Mouse (Mus musculus) liver, embryonic 12.5 days (tissue): ENCODE measurements around the gene Tbc1d16. TPM values are rescaled to one million over a fixed set of nuclear protein-coding genes. Genes with fewer than 3 reads are reported as not detected.

Experiments
- ATAC-seq: fragments of 200-750 bp; cut with Nextera tagmentation; 2 replicates; pipeline ENCODE4 v1.8.0; 2017; ENCODE audit warnings: moderate number of reproducible peaks, mild to moderate bottlenecking, moderate library complexity
- H3K27ac ChIP-seq: fragments of 300-500 bp; sonication (generic); 2 replicates; pipeline ENCODE4 v1.5.1; 2016; ENCODE audit warnings: mild to moderate bottlenecking
- H3K27me3 ChIP-seq: fragments of 300-500 bp; sonication (generic); replicated peaks from 2 replicates; pipeline ENCODE4 v1.6.1; 2016; ENCODE audit warnings: mild to moderate bottlenecking, moderate library complexity
- H3K36me3 ChIP-seq: fragments of 300-500 bp; sonication (generic); 2 replicates; pipeline ENCODE4 v1.6.1; 2016; ENCODE audit warnings: mild to moderate bottlenecking, moderate library complexity
- H3K4me1 ChIP-seq: fragments of 300-500 bp; sonication (generic); 2 replicates; pipeline ENCODE4 v1.6.1; 2016
- H3K4me2 ChIP-seq: fragments of 300-500 bp; sonication (generic); 2 replicates; pipeline ENCODE4 v1.6.1; 2016; ENCODE audit warnings: mild to moderate bottlenecking, moderate library complexity
- H3K4me3 ChIP-seq: fragments of 300-500 bp; sonication (generic); 2 replicates; pipeline ENCODE4 v1.5.1; 2016; ENCODE audit warnings: mild to moderate bottlenecking, moderate library complexity
- H3K9ac ChIP-seq: fragments of 300-500 bp; sonication (generic); 2 replicates; pipeline ENCODE4 v1.6.1; 2016; ENCODE audit warnings: mild to moderate bottlenecking, moderate library complexity
- H3K9me3 ChIP-seq: fragments of 300-500 bp; sonication (generic); replicated peaks from 2 replicates; pipeline ENCODE4 v1.6.1; 2016; ENCODE audit warnings: mild to moderate bottlenecking, moderate library complexity
- WGBS: fragments of 180-500 bp; shearing (Covaris S2); methylation state at CpG from one replicate; pipeline ENCODE4 v1.1.7; 2016; ENCODE audit not compliant: insufficient replicate concordance; 5-methylcytosine and 5-hydroxymethylcytosine counted together
- polyA plus RNA-seq: library from polyadenylated mRNA; unstranded; fragments of >200 nt; fragmentation: Nextera tagmentation; extraction: Ambion mirVana; gene quantifications from 2 replicates; pipeline ENCODE4 v1.2.1, GENCODE M21; 2016

Gene Tbc1d16
- polyA plus RNA-seq, 1 experiment from 2014 or later = 1.8 TPM

GRCm38 (mm10) chr11:119234770-119235169, 6.5 kb upstream of the Tbc1d16 start:
- Histone ChIP-seq H3K9ac (no peak overlapping the region), H3K4me1 (peaks cover 23% of the 10 kb centered on the region), H3K36me3 (no peaks in the 10 kb centered on the region), H3K4me2 (no peak overlapping the region), H3K4me3 (no peak overlapping the region), H3K9me3 (0 out of 2 replicates have a peak, but pooled peaks cover 2% of the 10 kb centered on the region), H3K27ac (no peak overlapping the region), H3K27me3 (peaks cover 35% of the 10 kb centered on the region)
- ATAC-seq = no peak
- 77% methylated on average over 10 of the region's 10 CpGs for WGBS

GRCm38 (mm10) chr11:119228846-119229626, 737 bp upstream of the Tbc1d16 start:
- no peaks in the 10 kb centered on the region for H3K36me3 ChIP-seq
- WGBS = 5% methylated on average over 34 of the region's 34 CpGs
- no peak for ATAC-seq
- H3K27me3 ChIP-seq = peaks cover 73% of the 10 kb centered on the region
- H3K9ac ChIP-seq = peak overlapping the region; percentile 66; the same call in 1 of the 2 replicates
- H3K4me2 ChIP-seq = peak overlapping the region; percentile 81
- H3K4me3 ChIP-seq = peak overlapping the region; percentile 57
- no peak overlapping the region for H3K27ac ChIP-seq
- H3K4me1 ChIP-seq = peaks cover 23% of the 10 kb centered on the region
- no peaks in the 10 kb centered on the region for H3K9me3 ChIP-seq

DNA sequence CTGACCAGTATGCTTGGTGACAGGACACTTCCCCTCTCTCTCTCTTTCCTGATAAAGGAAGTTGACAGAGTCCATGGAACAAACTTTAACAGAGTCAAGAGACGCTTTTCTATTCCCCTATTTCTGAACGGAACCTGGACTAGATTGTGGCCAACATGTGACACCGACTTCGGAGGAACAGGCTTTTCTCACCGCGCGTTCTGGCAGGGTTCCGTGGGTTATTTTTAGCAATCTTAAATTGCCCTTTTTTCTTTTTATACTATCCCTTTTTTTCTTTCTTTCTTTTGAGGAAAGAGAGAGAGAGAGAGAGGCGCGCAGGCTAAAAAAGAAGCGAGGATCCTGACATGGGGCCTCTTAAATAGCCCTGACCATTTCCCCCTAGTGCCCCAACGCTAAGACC, 708 bp downstream of the Tbc1d16 start:
- WGBS = 1% methylated on average over 12 of the region's 12 CpGs
- Histone ChIP-seq H3K4me3 (peak overlapping the region; percentile 57), H3K4me2 (peak overlapping the region; percentile 81), H3K9ac (peak overlapping the region; percentile 66), H3K27ac (no peak overlapping the region), H3K36me3 (no peaks in the 10 kb centered on the region), H3K27me3 (peaks cover 71% of the 10 kb centered on the region), H3K4me1 (peaks cover 23% of the 10 kb centered on the region), H3K9me3 (no peaks in the 10 kb centered on the region)
- ATAC-seq = no peak

- Histone ChIP-seq H3K4me1 (peaks cover 23% of the 10 kb centered on the region), H3K9ac (no peak overlapping the region), H3K9me3 (no peaks in the 10 kb centered on the region), H3K27ac (no peak overlapping the region), H3K4me3 (no peak overlapping the region), H3K27me3 (peaks cover 52% of the 10 kb centered on the region), H3K36me3 (no peaks in the 10 kb centered on the region), H3K4me2 (no peak overlapping the region)
- ATAC-seq = no peak
- WGBS = 73% methylated on average over 9 of the region's 9 CpGs
Observed at GRCm38 (mm10) chr11:119225634-119226033, 2.7 kb downstream of the Tbc1d16 start.

DNA sequence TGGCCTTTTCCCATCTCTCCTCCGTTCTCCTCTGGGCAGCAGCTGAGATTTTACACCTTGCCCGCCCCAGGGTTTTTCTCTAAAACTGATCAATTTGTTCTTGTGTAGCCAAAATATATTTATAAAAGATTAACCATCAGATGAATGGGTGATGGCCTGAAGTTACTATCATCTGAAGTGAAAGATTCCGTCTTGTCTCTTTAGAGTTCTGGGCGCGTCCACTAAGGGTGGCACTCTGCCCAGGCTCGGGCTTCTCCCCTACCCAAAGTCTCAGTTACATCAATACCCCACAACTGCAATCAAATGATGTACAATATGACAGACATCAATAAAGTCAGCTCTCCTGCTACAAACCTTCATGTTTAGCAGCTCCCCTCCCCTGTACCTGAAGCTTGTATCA, 3.4 kb downstream of the Tbc1d16 start:
- Histone ChIP-seq H3K27me3 (peaks cover 45% of the 10 kb centered on the region), H3K9me3 (no peaks in the 10 kb centered on the region), H3K4me3 (no peak overlapping the region), H3K4me2 (no peak overlapping the region), H3K36me3 (no peaks in the 10 kb centered on the region), H3K9ac (no peak overlapping the region), H3K4me1 (peaks cover 30% of the 10 kb centered on the region), H3K27ac (no peak overlapping the region)
- 78% methylated on average over 6 of the region's 6 CpGs for WGBS
- ATAC-seq = no peak

DNA sequence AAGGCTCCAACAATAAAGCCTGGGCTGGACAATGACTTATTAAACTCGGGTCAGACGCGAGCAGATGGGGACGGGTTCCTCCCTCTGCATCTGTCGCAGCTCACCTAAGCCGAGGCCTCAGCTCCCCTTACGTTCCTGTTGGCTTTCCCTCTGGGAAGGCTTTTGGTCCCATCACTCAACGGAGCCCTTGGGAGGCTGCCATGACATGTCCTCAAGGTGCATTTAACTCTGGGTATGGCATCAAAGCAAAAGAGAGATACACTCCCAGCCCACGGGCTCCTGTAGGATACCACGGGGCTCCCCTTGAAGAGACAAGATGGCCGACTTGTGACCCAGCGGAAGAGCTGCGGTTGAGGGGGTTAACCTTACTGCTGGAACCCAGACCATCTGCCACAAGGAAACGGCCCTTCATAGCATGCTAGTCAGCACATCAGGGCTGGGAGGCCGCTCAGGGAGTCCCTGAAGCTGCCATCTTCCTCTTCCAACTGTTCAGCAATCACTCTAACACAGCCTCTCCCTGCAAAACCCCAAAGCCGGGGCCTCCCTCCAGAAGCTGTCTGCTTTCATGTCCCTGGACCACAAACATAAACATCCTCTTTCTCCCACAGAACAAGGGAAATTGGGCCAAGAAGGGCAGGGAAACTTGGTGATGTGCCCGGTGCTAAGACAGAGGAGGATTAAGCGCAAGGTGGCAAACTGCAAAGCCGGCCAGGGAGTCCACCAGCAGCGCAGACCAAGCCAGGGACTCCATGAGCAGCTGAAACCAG, 5.0 kb downstream of the Tbc1d16 start:
- H3K27me3 ChIP-seq = peaks cover 28% of the 10 kb centered on the region
- no peak overlapping the region for H3K27ac ChIP-seq
- WGBS = 73% methylated on average over 20 of the region's 20 CpGs
- no peak for ATAC-seq
- H3K9ac ChIP-seq = no peak overlapping the region
- peaks cover 23% of the 10 kb centered on the region for H3K4me1 ChIP-seq
- no peak overlapping the region for H3K4me2 ChIP-seq
- no peak overlapping the region for H3K4me3 ChIP-seq
- H3K9me3 ChIP-seq = no peaks in the 10 kb centered on the region
- no peaks in the 10 kb centered on the region for H3K36me3 ChIP-seq

DNA sequence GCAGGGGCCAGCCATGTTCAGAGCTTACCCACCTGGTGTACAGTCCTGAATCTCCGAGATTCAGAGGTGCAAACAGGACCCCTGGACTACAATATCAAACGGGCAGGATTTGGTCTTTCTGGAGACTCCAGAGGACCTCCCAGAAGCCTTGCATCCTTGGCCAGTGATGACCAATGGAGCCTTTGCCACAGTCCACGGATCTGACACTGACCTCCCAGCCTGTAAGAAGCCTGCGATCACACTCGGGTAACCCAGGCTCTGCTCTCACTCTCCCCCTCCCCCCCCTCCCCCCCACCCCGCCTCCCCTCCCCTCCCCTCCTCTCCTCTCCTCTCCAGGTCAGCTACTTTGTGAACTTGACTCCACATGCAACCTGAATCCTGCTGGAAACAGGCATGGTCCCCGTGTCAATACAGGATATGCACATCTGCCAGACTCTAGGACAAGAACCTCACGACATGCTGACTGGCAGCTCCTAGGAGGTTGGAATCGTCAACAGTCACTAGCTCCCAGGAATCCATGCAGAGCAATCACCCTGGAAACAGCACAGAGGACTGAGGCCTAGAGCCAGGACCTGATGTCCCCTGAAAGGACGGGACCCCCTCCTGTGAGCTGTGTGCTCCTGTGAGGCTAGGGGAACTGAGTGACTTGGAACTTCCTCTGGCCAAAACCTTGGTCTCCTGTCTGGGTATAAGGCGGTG, 6.3 kb downstream of the Tbc1d16 start:
- Histone ChIP-seq H3K9ac (no peak overlapping the region), H3K4me3 (no peak overlapping the region), H3K36me3 (no peaks in the 10 kb centered on the region), H3K27me3 (peaks cover 20% of the 10 kb centered on the region), H3K27ac (no peak overlapping the region), H3K9me3 (no peaks in the 10 kb centered on the region), H3K4me1 (peaks cover 10% of the 10 kb centered on the region), H3K4me2 (no peak overlapping the region)
- 52% methylated on average over 10 of the region's 11 CpGs for WGBS
- ATAC-seq = no peak

DNA sequence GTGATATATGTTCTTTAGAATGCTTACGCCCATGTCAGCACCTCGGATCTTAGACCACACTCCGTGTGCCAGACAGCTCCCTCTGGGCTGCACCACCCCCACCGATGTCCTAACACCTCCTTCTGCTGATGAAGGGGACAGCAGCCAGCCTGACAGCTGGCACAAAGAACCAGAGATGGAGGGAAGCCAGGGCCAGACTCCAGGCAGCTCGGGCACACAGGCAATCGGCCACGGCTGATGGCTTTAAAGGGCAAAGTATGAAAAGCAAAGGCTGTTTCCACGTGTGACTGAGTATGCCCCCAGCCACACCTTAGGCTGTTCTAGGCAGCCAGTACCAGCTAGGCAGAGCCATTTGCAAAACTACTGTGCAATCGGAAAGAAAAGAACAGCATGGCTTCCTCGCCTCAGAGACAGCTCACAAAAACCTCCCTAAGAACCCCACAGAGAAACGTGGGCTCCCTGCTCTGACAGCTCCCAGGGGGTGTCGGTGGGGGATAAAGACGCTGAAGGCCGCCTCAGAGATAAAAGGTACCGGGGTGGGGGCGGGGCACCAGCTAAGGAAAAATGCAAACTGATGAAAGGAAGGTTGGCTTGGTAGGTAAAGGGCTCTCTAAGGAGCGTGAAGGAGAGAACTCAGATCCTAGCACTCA, 8.4 kb downstream of the Tbc1d16 start:
- H3K9me3 ChIP-seq = no peaks in the 10 kb centered on the region
- no peak for ATAC-seq
- no peak overlapping the region for H3K9ac ChIP-seq
- no peak overlapping the region for H3K27ac ChIP-seq
- peaks cover 11% of the 10 kb centered on the region for H3K27me3 ChIP-seq
- WGBS = 34% methylated on average over 17 of the region's 17 CpGs
- H3K4me2 ChIP-seq = no peak overlapping the region
- no peaks in the 10 kb centered on the region for H3K36me3 ChIP-seq
- H3K4me1 ChIP-seq = peaks cover 26% of the 10 kb centered on the region
- H3K4me3 ChIP-seq = no peak overlapping the region

DNA sequence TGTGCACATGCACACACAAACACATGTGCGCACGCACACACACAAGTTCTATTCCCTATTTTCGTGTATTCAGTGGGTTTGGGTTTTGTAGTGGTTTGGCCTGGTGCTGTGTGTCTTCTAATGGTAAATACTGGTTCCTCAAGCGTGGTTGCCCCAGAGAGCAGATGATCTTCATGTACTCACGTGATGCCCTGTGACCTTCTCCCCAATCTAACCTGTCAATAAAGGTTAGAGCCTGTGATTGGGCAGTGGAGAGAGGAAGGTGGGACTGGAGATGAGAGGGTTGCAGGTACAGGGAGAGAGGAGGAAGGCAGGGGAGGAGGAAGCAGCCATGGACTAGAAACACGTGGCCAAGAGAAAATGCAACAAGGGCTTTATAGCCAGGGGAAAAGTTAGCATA, 10.4 kb downstream of the Tbc1d16 start:
- no peak overlapping the region for H3K4me2 ChIP-seq
- no peak overlapping the region for H3K9ac ChIP-seq
- ATAC-seq = no peak
- H3K4me3 ChIP-seq = no peak overlapping the region
- no peaks in the 10 kb centered on the region for H3K36me3 ChIP-seq
- H3K4me1 ChIP-seq = peaks cover 46% of the 10 kb centered on the region
- peaks cover 11% of the 10 kb centered on the region for H3K27me3 ChIP-seq
- WGBS = 72% methylated on average over 6 of the region's 6 CpGs
- no peaks in the 10 kb centered on the region for H3K9me3 ChIP-seq
- H3K27ac ChIP-seq = no peak overlapping the region

GRCm38 (mm10) chr11:119215905-119216507, 12.3 kb downstream of the Tbc1d16 start:
- H3K4me3 ChIP-seq = peak overlapping the region; percentile 33
- ATAC-seq = no peak
- H3K4me2 ChIP-seq = peak overlapping the region; percentile 73
- H3K27me3 ChIP-seq = peaks cover 11% of the 10 kb centered on the region
- H3K36me3 ChIP-seq = no peaks in the 10 kb centered on the region
- H3K9ac ChIP-seq = peak overlapping the region; percentile 53; the same call in 1 of the 2 replicates
- WGBS = 54% methylated on average over 9 of the region's 9 CpGs
- no peaks in the 10 kb centered on the region for H3K9me3 ChIP-seq
- peak overlapping the region; percentile 74 for H3K27ac ChIP-seq
- peaks cover 52% of the 10 kb centered on the region for H3K4me1 ChIP-seq
